Mouse (Mus musculus) megakaryocyte, adult 5-6 weeks (primary cell): Measurements from ENCODE around the gene Dmrtb1. TPM values are rescaled to one million over a fixed set of nuclear protein-coding genes. Genes with fewer than 3 reads are reported as not detected.

Experiments used
- ATAC-seq: 2 replicates; pipeline ENCODE4 v1.8.0; 2016; ENCODE audit warnings: mild to moderate bottlenecking, inconsistent platforms; ENCODE audit not compliant: poor library complexity, severe bottlenecking
- total RNA-seq, 2 experiments: library from RNA; stranded (forward) in 1 of 2; stranded (reverse) in 1 of 2; fragments of 153-499, 151-499 nt in 1 of 2; fragments of 221-1000, 200-1000 nt in 1 of 2; gene quantifications; 2 replicates each; pipeline versions ENCODE4 v1.2.3 to v1.2.4; 2015 to 2017

Dmrtb1 gene
- total RNA-seq, 2 experiments from 2014 or later = not detected

DNA sequence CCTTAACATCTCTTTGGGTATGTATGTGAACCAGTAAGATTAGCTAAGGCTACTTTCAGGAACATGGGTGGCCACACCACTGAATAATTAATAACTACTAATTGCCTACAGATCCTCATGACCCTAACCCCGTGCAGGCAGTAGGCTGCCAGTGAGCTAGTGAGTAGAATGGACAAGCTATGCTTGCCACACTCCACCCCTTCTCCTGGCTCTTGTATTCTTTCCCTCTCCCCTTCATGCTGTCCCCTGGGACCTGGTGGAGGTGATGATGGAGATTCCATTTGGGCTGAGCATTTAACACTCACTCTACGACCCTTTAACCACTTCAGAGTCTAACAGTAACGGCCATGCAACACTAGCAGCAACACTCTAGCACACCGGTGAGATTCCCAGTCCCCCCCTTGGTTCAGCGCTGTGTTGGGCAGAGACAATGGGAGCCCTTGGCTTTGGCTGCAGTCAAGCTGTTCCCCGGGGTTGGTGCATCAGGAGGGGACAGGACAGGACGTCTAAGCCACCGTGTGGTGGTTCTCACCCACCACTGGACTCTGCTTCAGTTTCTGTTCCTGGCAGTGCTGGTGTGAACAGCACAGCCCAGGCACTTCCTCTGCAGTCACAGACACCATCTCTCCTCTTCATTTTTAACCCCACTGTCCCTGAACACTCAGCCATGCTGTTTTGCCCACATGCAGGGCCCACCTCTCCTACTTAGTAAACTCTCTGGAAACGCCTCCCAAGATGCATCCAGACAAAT lies 2.8 kb downstream of the Dmrtb1 start:
- ATAC-seq = peak; percentile 80

DNA sequence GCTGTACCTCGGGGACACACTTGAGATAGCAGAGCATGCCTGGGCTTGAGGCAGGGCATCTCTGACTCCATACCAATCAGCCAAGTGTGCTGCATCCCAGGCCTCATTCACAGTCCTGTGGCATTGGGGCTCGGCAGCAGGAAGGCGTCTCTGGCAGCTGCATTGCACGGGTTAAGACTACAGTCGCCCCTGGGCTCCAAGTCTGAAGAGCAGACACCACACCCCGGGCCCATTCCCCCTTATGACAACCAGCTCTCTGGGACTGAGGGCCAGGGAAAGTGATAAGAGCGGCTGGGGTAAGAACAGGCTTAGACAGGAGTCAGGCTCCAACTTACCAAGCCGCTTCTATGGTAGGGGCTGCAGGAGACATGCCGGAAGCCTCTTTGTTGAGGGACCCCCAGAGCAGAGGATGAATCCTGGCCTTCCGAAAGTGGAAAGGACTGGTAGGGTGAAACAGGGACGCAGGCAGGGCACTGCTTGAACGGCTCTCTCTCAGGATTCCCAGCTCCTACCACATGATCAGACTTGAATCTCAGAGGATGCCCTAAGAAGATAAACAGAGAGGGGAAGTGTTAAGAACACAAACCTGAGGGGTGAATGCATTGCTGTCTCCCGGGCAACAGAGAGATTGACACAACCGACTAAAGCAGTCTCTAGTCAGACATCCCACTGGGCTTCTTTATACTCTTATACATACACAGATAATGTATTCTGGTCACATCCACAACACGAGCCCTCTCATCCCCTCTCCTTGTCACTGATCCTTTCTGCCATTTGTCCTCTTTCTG lies 3.5 kb downstream of the Dmrtb1 start:
- ATAC-seq = no peak

DNA sequence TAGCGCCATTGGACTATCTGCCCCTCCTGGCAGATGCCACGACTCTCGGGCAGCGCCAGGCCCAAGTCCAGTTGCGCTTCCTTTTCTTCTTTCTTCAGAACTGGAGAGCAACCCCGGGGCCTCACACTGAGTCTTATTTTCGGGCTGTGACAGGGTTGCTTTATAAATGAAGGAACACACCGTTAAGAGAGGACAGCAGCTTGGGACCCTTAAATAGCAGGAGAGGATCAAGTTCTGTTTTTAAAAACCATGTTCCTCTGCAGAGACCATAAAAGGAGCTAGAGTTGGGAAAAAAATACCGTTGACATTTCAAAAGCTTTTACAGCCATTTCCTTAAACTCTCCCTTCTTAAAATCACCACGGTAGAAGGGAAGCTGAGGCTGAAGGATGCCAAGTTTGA lies 8.4 kb downstream of the Dmrtb1 start:
- ATAC-seq = peak; percentile 34

DNA sequence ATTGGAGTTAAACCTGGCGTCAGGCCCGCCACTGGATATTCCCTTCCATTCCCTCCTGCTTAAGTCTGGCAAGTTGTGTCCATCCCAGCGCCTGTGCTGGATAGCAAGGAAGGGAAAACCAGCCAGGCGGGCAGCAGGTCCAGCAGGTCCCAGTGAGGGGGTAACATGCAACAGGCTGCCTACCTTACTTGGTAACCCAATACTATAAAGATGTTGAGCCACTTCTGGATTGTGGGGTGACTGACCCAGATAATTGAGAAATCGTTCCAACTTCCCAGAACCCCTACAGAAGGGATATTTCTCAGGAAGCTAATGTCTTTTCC lies 9.7 kb downstream of the Dmrtb1 start:
- ATAC-seq = no peak

DNA sequence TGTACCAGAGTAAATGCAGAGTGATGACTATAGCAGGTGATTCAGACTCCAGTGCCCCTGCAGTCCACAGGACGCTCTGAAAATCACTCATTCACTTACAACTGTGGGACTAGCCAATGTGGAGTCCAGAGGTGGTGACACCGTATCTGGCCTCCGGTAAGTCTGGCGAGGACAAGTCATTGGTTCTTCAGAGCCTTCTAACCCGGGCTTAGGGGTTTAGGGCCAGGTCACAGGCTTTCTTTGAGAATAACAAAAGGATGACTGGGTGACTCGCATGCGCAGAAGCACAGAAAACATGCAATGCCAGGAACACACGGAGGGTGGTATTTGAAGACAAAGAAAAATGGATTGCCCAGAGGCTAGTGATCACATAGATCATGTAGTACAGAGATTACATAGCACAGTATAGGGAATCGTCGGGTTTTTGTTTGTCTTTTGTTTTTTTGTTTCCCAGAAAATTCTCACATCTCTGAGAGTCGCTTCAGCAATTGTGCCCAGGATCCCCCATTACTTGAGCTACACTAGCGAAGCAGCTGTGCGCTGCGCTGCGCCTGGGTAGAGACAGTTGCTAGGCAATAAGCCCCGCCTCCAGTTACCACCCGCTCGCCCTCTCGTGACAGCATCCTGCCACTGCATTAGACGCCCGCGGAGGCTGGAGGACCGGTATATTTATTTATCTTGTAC lies 10.2 kb downstream of the Dmrtb1 start:
- ATAC-seq = peak; percentile 95

DNA sequence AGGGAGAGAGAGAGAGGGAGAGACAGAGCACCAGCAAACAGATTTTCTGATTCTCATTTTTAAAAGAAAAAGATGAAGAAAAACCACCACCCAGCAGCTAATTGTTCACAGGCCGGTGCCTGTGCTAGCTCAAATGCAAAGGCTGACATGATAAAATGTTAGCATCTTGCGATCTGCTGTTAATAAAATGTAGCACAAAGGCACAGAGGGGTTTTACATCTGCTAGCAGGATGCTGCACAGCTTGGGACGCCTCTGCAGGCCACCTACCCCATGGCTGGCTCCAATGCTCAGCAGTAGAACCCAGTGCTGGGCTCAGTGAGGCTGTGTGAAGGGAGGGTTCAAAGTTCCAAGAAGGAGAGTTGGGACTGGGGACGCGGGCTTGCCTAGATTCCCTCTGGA lies 13.3 kb downstream of the Dmrtb1 start:
- ATAC-seq = no peak

DNA sequence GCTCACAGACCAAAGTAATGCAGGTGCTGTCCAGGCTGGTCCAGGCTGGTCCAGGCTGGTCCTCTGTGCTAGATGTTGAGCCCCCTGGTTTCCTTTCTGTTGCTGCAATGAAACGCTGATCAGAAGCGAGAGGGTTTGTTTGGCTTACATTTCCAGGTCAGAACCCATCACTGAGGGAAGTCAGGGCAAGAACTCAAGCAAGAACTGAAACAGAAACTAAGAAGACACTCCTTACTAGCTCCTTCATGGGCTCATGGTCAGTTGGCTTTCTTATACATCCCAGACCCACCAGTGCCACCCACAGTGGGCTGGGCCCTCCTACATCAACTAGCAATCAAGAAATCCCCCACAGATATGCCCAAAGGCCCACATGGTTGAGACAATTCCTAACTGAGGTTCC lies 15.5 kb downstream of the Dmrtb1 start:
- peak; percentile 51; the same call in 1 of the 2 replicates for ATAC-seq

DNA sequence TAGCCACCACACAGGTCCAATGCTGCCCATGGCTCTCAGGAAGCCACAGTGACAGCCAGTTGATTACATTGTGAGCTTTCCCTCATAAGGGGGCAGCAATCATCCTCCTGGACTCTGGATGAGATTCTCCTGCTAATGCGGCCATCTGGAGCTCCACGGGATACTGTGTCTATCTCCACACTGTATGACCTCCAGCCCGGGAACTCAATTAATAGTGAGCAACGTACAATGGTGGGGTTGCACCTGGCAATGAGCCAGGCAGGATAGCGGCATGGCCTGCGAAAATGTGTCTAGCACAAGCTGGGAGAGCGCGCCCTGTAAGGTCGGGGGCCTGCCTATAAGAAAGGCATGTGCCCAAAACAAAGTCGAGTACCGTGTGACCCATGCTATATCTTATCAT lies 23.4 kb downstream of the Dmrtb1 start:
- ATAC-seq = no peak

DNA sequence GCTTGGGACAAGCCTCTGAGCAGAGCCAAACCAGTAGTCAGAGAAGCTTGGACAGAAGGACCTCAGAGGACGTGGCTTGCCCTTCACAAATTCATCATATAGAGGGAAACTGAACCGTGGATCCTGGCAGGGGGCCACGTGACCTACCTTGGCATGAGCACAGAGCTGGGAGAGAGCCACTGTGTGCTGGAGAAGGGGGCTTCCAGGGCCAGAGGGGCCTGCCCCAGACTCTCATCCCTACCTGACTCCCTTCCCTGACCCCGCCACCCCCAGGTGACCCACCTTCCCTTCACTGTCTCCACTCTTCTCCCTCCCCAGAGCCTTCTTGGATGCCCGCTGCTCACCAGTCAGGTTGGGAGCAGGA lies 30.8 kb downstream of the Dmrtb1 start:
- ATAC-seq = no peak; the same call in 1 of the 2 replicates

DNA sequence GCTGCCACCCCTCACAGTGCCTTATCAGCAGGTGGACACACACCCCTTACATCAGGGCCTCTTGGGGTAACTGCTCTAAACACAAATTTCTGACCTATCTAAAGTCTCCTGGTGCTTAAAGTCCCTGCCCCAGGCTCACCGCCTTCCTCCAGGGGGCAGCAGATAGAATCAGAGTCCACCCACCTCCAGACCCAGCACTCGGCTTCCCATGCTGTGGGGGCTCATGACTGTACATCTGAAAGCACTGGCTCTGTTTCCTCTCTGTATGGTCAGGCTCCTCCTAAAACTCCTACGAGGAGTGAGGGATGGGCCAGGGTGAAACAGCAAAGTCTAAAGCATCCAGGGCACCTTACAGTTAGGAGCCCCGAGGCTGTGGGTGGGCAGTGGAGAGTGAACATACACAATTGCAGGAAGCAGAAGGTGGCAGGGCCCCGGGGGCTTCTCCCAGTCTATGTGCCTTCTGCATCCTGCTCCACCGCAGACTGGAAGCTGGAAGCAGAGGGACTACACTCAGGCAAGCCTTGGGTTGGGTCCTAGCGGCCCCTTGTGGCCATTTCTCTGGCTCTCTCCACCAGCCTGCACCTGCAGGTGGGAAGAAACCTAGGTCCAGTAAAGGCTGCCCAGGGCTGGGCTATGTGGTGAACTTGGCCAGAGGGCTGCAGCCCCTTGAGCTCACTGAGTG lies 31.3 kb downstream of the Dmrtb1 start:
- ATAC-seq = peak; percentile 85

DNA sequence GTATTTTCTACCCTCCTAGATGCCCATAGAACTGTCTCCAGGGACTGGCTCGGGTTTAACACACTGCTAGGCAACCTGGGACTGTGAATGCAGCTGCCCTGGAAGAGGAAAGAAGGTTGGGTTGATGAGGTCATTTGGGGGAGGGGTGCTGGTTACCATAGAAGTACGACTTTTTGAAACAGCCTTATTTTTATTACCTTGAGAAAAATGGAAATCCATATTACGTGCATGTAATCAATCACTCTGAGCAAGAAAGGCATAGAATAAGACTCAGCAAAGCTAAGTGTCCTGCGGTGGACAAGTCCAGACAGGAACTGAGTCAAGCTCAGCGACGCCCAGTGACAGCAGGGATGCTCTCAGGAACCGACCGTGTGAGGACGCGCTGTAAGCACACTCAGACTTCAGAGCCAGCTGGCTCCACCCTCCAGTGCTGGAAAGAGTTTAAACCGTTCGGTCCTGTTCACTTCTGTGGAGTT lies 33.0 kb downstream of the Dmrtb1 start:
- no peak for ATAC-seq

DNA sequence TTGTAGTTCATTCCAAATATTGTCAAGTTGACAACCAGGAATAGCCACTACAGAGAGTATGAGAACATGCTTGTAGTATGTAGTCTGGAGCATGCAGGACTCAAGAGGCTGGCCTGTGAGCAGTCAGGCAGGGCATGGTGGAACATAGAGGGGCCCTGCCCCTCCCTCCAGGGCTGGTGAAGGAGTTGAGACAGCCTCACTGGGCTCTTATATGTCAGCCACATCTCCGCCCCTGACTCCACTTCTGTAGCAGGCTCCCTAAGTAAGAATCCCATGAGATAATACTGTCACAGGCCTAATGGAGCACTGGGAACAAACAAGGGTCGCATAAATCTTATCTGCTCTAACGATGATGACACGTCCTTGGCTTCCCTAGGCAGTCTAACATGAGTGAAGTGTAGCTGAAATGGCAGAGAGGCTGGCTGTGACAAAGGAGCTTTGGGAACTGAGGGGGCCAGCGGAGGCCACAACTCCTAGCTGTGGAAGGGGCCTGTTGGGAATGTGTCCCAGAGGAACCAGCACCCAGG lies 35.0 kb downstream of the Dmrtb1 start:
- no peak for ATAC-seq

DNA sequence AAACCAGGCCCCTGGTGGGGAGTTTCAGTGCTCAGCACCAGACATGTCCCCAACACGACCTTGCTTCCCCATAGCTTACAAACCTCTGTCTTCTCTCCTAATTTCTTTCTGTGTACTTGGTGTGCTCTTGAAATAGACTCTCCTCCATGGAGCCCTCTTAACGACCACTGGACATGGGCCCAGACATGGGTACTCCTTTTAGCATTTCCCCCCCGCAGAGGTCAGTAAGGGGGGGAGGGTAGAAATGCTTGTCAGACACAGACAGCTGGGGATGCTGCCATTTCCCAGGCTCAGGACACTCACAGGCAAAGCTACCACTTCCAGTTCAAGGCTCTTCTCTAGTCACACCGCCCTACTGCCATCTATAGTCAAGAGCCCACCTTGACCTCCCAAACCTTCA lies 42.4 kb downstream of the Dmrtb1 start:
- no peak for ATAC-seq

DNA sequence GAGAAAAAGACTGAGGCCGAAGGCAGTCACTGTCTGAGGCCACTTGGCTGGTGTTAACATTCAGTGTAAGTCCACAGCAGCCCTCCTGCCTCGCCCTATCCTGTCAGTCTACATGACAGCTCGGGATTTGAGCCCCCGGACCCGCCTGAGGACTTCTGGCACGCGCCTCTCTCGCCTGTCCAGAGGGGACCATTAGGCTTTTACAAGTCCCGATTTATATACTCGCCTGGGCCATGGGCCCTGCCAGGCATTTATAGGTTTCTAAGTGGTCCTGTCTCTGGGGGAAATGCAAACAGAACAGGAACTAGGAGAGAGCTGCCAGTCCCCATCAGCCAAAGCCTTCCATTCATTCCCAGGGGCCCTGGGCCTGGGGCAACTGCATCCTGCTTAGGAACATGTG lies 45.7 kb downstream of the Dmrtb1 start:
- no peak for ATAC-seq

DNA sequence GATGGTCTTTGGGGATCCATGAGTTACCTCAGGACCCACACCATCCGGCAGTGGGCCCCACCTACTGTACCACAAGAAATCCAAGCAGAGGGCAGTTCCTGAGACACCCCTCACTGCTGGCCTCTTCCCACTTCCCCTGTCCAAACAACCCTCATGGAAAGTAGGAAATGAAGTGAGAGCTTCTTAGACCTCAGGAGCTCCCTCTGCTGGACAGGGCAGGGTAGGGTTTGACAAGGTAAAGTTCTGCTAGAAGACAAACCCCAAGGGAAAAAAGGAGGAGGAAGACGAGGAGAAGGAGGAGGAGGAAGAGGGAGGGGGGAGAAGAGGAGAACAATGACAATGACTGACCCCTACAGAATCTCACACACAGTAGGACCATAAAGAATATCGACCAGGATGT lies 46.4 kb downstream of the Dmrtb1 start:
- peak; percentile 67 for ATAC-seq

DNA sequence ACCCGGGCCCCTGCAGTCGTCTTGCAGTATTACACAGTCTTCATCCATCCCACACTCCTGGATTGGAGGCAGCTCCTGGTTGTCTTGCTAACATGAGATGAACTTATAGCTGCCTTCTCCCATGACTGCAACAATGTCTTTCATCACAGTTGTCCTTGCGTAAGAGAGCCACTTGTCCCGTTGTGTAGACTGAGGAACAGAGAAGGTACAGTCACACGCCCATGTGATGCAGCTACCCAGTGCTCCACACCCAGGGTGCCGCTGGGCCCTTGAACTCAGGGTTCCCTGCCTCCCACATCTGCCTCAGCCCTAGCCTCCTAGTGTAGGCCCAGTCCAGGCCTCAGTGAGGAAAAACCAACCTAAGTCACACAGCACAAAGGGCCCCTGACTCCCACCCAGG lies 47.9 kb downstream of the Dmrtb1 start:
- peak; percentile 81 for ATAC-seq

DNA sequence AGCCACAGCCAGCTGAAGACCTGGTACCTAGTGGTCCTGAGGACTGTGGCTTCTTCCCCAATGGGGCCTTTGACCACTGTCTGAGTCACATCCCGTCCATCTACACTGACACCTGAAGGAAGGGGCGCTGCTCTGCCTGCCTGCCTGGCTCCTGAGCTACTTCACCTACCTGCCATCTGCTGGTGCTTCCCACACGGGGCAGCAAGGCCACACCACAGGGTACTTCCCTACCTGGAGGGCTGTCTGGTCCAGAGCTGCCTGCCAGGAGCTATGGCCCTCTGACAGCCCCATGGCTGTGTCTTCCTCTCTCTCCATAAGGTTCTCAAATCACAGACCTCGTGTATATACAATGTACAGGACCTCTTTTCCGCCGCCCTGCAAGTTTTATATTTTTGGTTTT lies 49.4 kb downstream of the Dmrtb1 start:
- ATAC-seq = no peak

DNA sequence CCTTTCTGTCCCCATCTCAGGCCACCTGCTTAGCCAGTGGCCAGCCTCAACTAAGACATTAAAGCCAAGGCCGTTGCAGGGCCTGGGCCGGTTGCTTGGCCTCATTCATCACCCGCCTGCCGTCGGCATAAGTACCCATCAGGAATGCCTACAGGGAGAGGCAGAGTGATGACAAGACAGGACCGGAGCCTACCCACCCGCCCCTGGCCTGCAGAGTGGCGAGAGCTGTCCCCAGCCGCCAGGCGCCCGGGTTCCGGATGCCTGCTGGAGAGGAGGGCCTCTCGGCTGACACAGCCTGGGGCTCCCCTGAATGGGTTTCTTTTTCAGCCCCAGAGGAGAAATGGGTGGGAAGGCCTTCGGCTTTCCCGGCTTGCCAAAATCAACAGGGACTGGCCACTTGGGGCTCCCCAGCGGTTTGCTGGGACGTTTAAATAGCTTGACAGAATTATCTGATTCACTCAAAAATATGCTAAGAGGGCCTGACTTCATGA lies 55.1 kb downstream of the Dmrtb1 start:
- ATAC-seq = no peak

DNA sequence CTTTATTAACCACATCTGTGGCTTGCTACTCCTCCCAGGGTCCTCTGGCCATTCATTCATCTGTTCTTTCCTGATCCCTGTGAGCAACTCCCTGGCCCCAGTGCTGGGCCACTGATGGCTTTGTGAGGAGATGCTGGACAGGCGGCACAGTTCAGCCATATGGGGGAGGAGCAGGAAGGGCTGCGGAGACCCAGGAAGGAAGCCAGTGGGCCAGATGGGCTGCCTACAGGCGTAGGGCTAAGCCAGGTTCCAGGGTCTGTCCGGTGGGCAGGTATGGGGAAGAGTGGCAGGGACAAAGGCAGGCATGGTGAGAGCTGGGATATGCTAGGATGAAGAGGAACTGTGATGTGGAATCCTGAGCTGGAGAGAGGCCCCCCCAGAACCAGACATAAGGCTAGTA lies 55.8 kb downstream of the Dmrtb1 start:
- ATAC-seq = no peak
